Mouse (Mus musculus) neutrophil, adult 65 days (primary cell): ENCODE measurements around the gene Cdkl3. TPM values are rescaled to one million over a fixed set of nuclear protein-coding genes. Genes with fewer than 3 reads are reported as not detected.

Experiments used
- total RNA-seq: library from RNA; stranded (reverse); gene quantifications from 2 replicates; pipeline ENCODE4 v1.2.4, GENCODE M21; 2023

Cdkl3 gene
- 2.2 and 3.9 TPM in 2 replicates for total RNA-seq

DNA sequence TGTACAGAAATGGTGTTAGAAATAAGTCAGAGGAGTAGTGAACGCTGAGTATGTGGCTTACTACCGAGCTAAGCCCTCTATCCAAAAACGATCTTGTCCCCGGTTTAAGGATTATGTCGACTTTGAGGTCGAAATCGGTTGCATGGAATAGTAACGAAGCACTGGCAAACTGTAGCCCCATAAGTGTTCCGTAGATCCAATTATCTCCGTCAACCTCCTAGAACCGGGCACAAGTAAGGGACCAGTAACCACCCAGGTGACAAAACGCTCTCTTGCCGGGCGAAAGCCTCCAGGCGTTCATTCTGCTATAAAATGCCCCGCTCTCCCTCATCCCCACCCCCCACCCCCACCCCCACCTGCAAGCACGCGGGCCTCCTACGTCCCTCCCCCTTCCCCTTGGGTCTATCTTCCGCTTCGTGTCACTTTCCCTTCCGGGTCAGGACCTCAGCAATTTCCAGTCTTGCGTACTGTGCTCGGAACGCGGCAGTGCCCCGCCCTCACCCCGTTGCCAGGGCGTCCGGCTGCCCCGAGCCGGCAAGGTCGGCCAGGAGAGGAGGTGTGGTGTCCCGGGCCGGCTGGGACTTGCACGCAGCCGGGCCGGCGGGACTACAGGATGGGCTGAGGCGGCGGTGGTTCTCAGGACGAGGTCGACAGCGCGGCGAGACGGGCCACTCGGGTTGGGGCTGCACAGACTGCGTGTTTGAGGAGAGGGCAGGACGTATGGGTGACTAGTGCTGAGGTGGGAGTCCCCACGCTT lies at the start of gene Cdkl3:
Gene Cdkl3, plus strand, starts transcription at position 450 of the 757 bp plus-strand sequence.

GRCm38 (mm10) chr11:51967443-51968401 lies 36.3 kb upstream of the Cdkl3 start, which contains the start of gene Cdkn2aipnl:
Gene Cdkn2aipnl, plus strand, starts transcription at chr11:51967661.

GRCm38 (mm10) chr11:52000290-52000962 lies 3.6 kb upstream of the Cdkl3 start, which contains the start of gene Ube2b:
Gene Ube2b, minus strand, starts transcription at chr11:52000762.

GRCm38 (mm10) chr11:52098398-52098946 lies 94.5 kb downstream of the Cdkl3 start, which contains the start of gene Ppp2ca:
Gene Ppp2ca, plus strand, starts transcription at chr11:52098681.

Other genes starting within 250 kb of the Cdkl3 start
- gene Sec24a, start 240.6 kb upstream of the Cdkl3 start, total RNA-seq, result 26.7 and 31.6 TPM in 2 replicates
- 18.8 and 25.3 TPM in 2 replicates for gene Sar1b, start 240.5 kb upstream of the Cdkl3 start, total RNA-seq
- gene Jade2, start 146.6 kb upstream of the Cdkl3 start, total RNA-seq, result 8.4 and 9.4 TPM in 2 replicates
- gene Cdkn2aipnl, start 36.6 kb upstream of the Cdkl3 start, total RNA-seq, result 26.0 and 30.6 TPM in 2 replicates
- gene Ube2b, start 3.5 kb upstream of the Cdkl3 start, total RNA-seq, result 185 and 215 TPM in 2 replicates
- gene Ppp2ca, start 94.5 kb downstream of the Cdkl3 start, total RNA-seq, result 112 and 126 TPM in 2 replicates
- gene Olfr1373, start 141.3 kb downstream of the Cdkl3 start, total RNA-seq, result not detected in 2 replicates
- gene Olfr1371, start 209.8 kb downstream of the Cdkl3 start, total RNA-seq, result not detected in 2 replicates
- 64.0 and 73.0 TPM in 2 replicates for gene Skp1a, start 227.8 kb downstream of the Cdkl3 start, total RNA-seq